Mouse (Mus musculus) neutrophil, adult 5-6 weeks (primary cell): ENCODE data around the gene Arl13b. TPM values are rescaled to one million over a fixed set of nuclear protein-coding genes. Genes with fewer than 3 reads are reported as not detected.
A peak's percentile ranks its signal among the peaks of the same experiment; 100 is the strongest.

ENCODE experiments used
- ATAC-seq: fragments of 151-379, 151-347 bp; 2 replicates; pipeline ENCODE4 v1.8.0; 2017; ENCODE audit warnings: mild to moderate bottlenecking, moderate TSS enrichment; ENCODE audit not compliant: insufficient number of reproducible peaks, poor library complexity, low FRiP score, severe bottlenecking; ENCODE audit errors: extremely low read depth
- total RNA-seq: library from RNA; stranded (forward); fragments of 200-1000 nt; gene quantifications from 2 replicates; pipeline ENCODE4 v1.2.3, GENCODE M21; 2017

Arl13b gene
- total RNA-seq = 27.9 and 36.1 TPM in 2 replicates

GRCm38 (mm10) chr16:62846498-62847312 lies at the start of gene Arl13b:
TSS of gene Arl13b (minus strand) at chr16:62847040.
- ATAC-seq = peak; percentile 100

DNA sequence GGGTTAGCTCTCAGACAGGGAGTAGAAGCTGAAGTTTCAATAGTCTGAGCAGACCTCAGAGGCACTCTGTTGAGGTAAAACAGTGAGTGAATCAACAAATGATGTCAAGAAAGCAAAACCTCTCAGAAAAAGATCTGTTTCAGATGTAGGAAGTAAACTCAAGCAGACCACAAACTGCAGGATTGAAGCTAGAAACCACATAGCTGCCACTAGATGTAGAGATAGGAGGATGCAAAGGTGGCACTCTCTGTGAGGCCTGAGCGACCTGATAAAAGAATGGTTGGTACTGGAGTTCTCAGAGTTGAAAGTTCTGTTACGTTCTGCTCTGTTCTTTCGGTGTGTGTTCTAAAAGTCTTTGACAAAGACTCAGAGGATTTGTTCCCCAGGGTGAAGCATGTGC lies 49.0 kb upstream of the Arl13b start:
- ATAC-seq = no peak

DNA sequence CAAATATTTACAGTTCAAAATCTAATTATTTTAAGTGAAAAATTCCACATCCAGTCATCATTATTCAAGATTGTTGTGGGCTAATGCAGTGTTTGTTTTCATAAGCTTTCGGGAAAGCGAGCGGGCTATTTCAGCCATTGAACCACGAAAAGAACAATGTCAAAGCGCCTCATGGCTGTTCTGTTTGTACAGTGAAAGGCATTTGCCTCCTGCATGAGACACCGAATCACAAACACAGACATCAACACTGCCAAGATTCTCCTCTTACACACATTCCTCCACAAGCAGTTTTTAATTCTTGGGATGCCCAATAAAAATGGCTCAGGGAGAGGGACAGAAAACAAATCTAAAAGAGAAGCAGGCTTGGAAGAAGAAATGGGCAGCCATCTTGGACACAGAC lies 27.2 kb upstream of the Arl13b start:
- no peak for ATAC-seq

DNA sequence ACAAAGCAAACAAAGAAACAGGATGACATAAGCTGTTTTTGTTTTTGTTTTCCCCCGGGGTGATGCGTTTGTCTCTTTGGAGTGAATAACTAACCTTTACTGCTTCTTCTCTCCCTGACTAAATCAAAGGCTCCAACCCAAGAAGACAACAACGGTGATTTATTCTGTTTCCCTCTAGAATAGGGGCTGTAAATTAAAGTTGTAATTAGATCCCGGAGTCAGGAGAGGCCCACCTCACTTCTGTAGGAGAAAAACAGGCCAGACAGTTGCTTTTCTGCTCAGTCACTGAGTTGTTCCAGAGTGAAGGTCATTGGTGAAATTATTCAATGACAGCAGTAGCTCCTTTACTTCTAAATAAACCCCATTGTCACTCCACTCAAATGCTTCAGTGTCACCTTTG lies 26.3 kb upstream of the Arl13b start:
- ATAC-seq = no peak

GRCm38 (mm10) chr16:62872688-62873117 lies 25.9 kb upstream of the Arl13b start:
- ATAC-seq = no peak

- no peak for ATAC-seq
Measured at GRCm38 (mm10) chr16:62861455-62861854, 14.6 kb upstream of the Arl13b start.

- ATAC-seq = no peak
Measured at GRCm38 (mm10) chr16:62860140-62860539, 13.3 kb upstream of the Arl13b start.

GRCm38 (mm10) chr16:62858018-62858417 lies 11.2 kb upstream of the Arl13b start:
- no peak for ATAC-seq

- ATAC-seq = no peak
Measured at GRCm38 (mm10) chr16:62857498-62857897, 10.7 kb upstream of the Arl13b start.

GRCm38 (mm10) chr16:62856273-62856672 lies 9.4 kb upstream of the Arl13b start:
- ATAC-seq = no peak

DNA sequence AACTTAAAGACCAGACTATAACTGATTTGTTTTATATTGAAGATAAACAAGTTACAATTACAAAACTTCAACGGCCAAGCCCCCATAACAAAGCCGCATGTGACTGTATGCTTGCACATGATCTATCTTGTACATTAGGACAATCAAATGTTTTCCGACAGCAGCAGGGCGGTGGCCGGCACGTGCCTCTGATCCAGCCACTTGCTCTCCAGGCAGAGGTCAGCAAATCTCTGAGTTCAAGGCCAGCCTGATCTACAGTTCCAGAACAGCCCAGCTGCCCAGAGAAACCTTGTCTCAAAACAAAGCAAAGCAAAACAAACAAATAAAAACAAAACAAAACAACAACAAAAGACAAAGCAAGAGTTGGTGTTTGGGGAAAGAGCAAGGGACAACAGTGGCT lies 8.5 kb upstream of the Arl13b start:
- no peak for ATAC-seq

GRCm38 (mm10) chr16:62854191-62855068 lies 7.6 kb upstream of the Arl13b start, which contains the start of gene Pros1:
TSS of gene Pros1 (plus strand) at chr16:62854307.
- ATAC-seq = 0 out of 2 replicates have a peak, but pooled peaks have one; percentile 36

- no peak for ATAC-seq
Measured at GRCm38 (mm10) chr16:62853611-62854126, 6.8 kb upstream of the Arl13b start.

DNA sequence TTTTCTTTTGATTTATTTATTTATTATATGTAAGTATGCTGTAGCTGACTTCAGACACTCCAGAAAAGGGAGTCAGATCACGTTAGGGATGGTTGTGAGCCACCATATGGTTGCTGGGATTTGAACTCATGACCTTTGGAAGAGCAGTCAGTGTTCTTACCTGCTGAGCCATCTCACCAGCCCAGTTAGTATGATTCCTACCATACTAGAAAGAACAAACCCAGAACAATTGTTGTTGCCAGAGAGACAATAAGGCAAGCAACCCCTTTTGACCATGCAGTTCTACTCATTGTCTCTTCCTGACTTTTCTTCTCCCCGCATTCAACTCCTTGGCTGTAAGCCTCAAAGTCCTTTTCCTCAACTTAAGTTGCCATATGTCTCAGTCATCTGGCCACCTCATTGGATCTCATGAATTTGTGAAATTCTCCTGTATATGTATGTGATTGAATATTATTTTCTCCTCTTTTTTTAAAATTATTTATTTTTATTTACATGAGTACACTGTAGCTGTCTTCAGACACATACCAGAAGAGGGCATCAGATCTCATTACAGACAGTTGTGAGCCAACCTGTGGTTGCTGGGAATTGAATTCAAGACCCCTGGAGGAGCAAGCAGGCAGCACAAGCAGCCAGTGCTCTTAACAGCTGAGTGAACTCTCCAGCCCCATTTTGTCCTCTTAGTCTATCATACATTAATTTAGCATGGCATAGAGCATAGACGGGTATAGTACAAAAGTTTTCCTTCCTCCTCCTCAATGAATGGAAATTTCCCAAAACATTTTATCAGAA lies 5.8 kb upstream of the Arl13b start:
- no peak for ATAC-seq

DNA sequence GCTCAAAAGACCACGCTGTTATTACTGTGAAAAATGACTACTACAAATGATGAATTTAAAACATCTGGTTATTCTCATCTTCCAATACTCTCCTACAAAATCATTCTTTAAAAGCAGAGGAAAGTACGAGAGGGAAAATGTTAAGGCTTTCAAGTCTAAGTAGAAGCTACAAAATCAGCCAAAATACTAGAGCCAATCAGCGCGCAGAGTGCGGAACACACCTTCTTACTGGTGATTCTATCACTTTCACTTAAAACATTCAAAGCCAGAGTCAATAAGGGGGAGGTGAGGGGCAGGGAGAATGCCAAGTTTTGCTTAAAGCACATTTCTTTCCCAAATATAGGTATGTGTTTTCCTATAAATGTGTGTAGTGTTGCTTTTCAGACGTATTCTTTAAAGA lies 1.5 kb downstream of the Arl13b start:
- no peak for ATAC-seq

DNA sequence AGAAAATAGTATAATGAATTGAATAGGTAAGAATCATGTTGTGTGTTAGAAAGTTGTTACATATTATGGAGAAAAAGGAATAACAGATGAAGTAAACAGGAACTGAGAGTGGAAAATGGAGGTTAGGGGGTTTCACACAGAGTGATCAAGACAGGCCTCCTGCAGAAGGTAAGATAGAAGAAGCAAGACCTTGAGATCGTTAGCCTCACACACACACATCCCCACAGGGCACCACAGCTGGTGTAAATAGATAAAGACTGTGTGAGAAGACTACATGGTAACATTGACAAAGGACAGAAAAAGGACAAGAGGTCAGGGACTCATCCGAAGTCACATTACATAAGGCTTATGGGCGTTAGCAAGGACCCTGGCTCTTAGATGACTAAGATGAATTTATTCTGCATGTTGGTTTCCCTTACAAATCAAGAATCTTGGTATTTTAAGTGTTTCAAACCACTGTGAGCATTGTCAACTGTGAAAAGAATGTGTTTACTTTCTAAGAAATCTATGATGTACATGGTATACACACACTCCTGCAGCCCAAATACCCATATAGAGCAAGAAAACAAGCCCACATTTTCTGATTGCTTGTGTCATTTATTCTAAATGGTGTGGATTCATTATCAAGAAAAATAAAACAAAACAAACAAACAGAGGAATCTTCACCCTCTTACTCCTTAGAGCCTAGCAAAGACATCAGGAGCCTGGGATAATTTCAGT lies 12.7 kb downstream of the Arl13b start:
- peak; percentile 34; the same call in 1 of the 2 replicates for ATAC-seq

GRCm38 (mm10) chr16:62832481-62832880 lies 14.4 kb downstream of the Arl13b start:
- peak; percentile 96 for ATAC-seq

- ATAC-seq = no peak
Measured at GRCm38 (mm10) chr16:62832027-62832426, 14.8 kb downstream of the Arl13b start.
